Mouse (Mus musculus): ENCODE data around the gene H2afz.

DNA sequence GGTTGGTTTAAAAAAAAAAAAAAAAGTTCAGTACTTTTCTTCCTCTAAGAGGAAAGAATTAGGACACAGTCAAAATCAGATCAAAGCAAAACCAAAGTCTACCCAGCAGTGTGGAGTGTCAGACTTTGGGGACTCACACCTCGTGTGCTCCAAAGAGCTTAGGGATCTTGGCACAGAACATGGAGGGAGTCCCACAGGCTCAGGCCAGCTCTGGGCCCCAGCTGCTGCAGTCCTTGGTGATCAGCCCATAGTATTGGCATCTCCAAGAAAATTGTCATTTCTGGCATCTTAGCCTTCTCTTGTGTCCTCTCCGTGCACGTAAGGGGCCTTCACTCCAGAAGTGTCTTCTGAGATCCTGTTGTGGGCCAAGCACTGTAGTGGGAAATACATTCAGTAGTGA, 26.8 kb downstream of the H2afz start:
- TF ChIP-seq CTCF (IDR thresholded peaks at IDR 0.05; ENCODE audit: insufficient read depth, low read depth, low read length) (no peak), POLR2A (IDR thresholded peaks at IDR 0.05; ENCODE audit: insufficient read depth, low read depth, low read length) (no peak)
